Mouse (Mus musculus) Patski (cell line): ENCODE data around the gene Fbxw11. TPM values are rescaled to one million over a fixed set of nuclear protein-coding genes. Genes with fewer than 3 reads are reported as not detected.

ENCODE experiments used
- ATAC-seq: fragments of 100-300 bp; one replicate; pipeline ENCODE4 v1.8.0; 2021
- CTCF ChIA-PET: fragments of 350-600 bp; sonication (Branson Sonifier 250); formaldehyde crosslinking; loops from one replicate; lab custom pipeline; 2022; ENCODE audit warnings: inconsistent platforms; lab: Charles Lee
- POLR2A ChIA-PET: fragments of 350-600 bp; sonication (Branson Sonifier 250); formaldehyde crosslinking; loops from one replicate; lab custom pipeline; 2022; ENCODE audit warnings: antibody characterized with exemption, inconsistent platforms; lab: Charles Lee
- DNase-seq: peaks from one replicate; pipeline ENCODE4 v3.0.0-alpha.2; 2011; ENCODE audit warnings: low read depth, low spot score
- H3K27me3 ChIP-seq: fragments of 371-371 bp; one replicate; pipeline ENCODE4 v1.5.1; 2021
- CTCF ChIP-seq: fragments of 100-300 bp; IDR thresholded peaks from one replicate; pipeline ENCODE4 v1.5.1; 2021
- in situ Hi-C: fragments of 300-500 bp; cut with MboI; formaldehyde crosslinking; loops from 3 replicates; pipeline ENCODE4 v1.11.1; 2018; ENCODE audit warnings: low pct_unique_long_range_greater_than_20kb, mixed read lengths
- polyA plus RNA-seq: library from polyadenylated mRNA; unstranded; gene quantifications from one replicate; pipeline ENCODE4 v1.2.3, GENCODE M21; 2021

Fbxw11 gene
- polyA plus RNA-seq, 1 experiment from 2014 or later: 92.4 TPM

- DNase-seq (no peak), ATAC-seq (no peak)
- ChIA-PET CTCF (no interaction called here), POLR2A (no interaction called here)
- in situ Hi-C loops: loop anchor here (5.0 to 10.0 kb wide), 2 partner anchors 85 to 522 kb away; partner anchors contain the start of gene Fgf18
- H3K27me3 ChIP-seq: no peaks in the 10 kb centered on the region
- no peak for TF ChIP-seq CTCF
Measured at GRCm38 (mm10) chr11:32622479-32623190, 19.9 kb upstream of the Fbxw11 start.

DNA sequence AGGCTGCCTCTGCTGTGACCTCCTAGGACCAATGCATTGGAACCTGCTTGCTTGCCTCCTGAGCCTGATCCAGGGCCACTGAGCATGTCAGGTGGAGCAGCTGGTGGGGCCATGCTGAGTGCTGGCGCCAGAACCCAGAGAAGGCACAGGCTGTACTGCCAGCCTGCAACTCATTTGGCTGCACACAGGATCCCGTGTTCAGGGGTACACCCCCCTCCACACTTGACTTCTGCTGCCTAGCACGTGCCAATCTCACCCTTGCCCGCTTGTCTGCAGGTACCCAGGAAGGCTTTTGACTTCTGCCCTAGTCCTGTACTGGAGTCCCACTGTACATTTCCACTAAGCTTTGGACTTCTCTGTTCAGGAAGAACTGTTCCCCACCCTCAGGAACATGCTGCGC, 19.3 kb upstream of the Fbxw11 start:
- DNase-seq (no peak), ATAC-seq (no peak)
- no peak for TF ChIP-seq CTCF
- in situ Hi-C loops: loop anchor here (5.0 to 10.0 kb wide), 2 partner anchors 84 to 522 kb away; partner anchors contain the start of gene Fgf18
- ChIA-PET CTCF (interaction anchor here (0.7 kb wide), 1 partner anchor 19 kb away, joined by 3 read pairs; the partner anchor contains the start of gene Fbxw11), POLR2A (no interaction called here)
- H3K27me3 ChIP-seq: no peaks in the 10 kb centered on the region

GRCm38 (mm10) chr11:32623912-32624311, 18.6 kb upstream of the Fbxw11 start:
- ATAC-seq (no peak), DNase-seq (no peak)
- POLR2A ChIA-PET: no interaction called here
- no peak for TF ChIP-seq CTCF
- H3K27me3 ChIP-seq: no peaks in the 10 kb centered on the region
- CTCF ChIA-PET: interaction anchor here (0.7 kb wide), 1 partner anchor 19 kb away, joined by 3 read pairs; the partner anchor contains the start of gene Fbxw11
- in situ Hi-C loops: loop anchor here (5.0 to 10.0 kb wide), 2 partner anchors 83 to 521 kb away; partner anchors contain the start of gene Fgf18

DNA sequence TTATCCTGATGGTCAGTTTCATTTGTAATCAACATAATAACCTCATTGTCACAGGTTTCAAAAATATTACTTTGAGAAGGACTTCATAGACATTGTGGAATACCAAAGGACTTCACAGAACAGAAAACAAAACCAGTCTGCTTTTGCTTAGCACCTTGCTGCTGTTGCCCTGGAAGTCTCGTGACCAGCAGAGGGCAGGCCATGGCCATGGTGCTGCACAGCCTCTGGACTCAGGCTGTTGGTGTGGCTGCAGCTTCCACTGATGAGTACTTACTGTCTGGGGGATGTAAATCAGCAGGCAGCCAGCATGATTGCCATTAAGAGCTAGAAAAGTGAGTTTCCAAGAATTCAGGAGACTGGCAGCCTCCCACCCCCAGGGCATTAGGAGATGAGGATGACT, 16.8 kb upstream of the Fbxw11 start:
- POLR2A ChIA-PET: no interaction called here
- ATAC-seq (peak; percentile 62), DNase-seq (no peak)
- in situ Hi-C loops: loop anchor here (10.0 kb wide), 1 partner anchor 519 kb away; the partner anchor contains the start of gene Fgf18
- TF ChIP-seq CTCF: peak; percentile 92
- CTCF ChIA-PET: interaction anchor here (0.9 to 1.7 kb wide), 5 partner anchors 80 to 103 kb away, joined by 3 to 5 read pairs (median 3); no protein-coding TSS in a partner anchor
- H3K27me3 ChIP-seq: no peaks in the 10 kb centered on the region

DNA sequence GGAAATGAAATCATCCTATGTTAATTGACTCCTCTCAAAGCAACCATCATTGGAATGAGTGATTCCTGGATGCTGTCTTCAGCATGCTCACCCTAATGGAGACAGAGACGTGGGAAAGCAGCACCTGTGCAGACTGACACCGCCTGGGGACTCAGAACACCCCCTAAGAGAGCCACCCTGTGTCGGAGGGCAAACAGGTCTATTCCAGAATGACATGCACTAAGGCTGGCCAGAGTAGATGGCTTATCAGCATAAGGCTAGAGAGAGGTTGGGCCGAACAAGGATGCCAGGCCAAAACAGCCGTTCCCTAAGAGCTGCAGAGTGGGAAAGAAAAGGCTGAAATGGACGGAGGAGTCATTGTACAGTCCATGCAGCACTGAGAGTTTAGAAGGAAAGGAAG, 16.4 kb upstream of the Fbxw11 start:
- ChIA-PET POLR2A (no interaction called here), CTCF (interaction anchor here (0.9 to 1.7 kb wide), 5 partner anchors 80 to 103 kb away, joined by 3 to 5 read pairs (median 3); no protein-coding TSS in a partner anchor)
- ATAC-seq: no peak
- in situ Hi-C loops: loop anchor here (10.0 kb wide), 1 partner anchor 519 kb away; the partner anchor contains the start of gene Fgf18
- H3K27me3 ChIP-seq: no peaks in the 10 kb centered on the region
- no peak for DNase-seq
- TF ChIP-seq CTCF: no peak

GRCm38 (mm10) chr11:32627900-32628299, 14.6 kb upstream of the Fbxw11 start:
- POLR2A ChIA-PET: interaction anchor here (0.6 kb wide), 1 partner anchor 126 kb away, joined by 3 read pairs; no protein-coding TSS in a partner anchor
- in situ Hi-C loops: loop anchor here (10.0 kb wide), 1 partner anchor 517 kb away; the partner anchor contains the start of gene Fgf18
- ATAC-seq (no peak), DNase-seq (no peak)
- no peaks in the 10 kb centered on the region for H3K27me3 ChIP-seq
- no peak for TF ChIP-seq CTCF
- CTCF ChIA-PET: no interaction called here

DNA sequence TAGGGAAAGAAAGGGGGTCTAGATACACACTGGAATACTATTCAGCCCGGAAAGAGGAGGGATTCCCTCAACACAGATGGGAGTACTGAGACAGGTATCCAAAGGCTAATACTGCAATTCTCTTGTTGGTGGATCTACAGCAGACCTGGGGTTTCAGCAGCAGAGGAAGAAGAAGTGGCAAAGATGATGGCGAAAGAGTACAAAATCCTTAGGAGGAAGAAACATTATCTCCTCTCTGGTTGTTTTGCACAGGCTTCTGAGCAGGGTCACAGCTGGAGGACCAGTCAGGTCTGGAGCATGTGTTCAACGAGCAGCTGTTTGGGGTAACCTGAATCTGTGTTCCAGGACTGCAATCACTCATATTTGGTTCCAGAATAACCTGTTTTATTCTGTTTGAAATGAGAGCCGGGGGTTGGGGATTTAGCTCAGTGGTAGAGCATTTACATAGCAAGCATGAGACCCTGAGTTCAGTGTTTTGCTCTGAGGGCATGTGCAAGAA, 12.8 kb upstream of the Fbxw11 start:
- no peak for TF ChIP-seq CTCF

DNA sequence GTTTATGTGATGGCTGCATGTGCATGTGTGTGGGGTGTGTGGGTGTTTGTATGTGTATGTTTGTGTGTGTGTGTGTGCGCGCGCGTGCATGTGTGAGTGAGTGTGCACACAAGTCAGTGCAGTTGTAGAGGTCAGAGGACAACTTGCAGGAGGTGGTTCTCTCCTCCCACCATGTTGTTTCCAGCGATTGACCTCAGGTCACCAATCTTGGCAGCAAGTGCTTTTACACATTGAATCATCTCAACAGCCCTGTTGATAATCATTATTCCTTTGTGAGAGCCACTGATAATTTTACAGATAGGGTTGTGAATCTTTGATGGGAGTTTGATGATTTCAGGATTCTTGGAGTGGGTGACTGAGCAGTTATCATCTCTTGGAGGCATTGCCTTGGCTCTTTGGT, 9.9 kb upstream of the Fbxw11 start:
- ChIA-PET CTCF (no interaction called here), POLR2A (no interaction called here)
- ATAC-seq (no peak), DNase-seq (no peak)
- in situ Hi-C loops: no loop called here
- H3K27me3 ChIP-seq: no peaks in the 10 kb centered on the region
- no peak for TF ChIP-seq CTCF

More for the DNA sequence above, 12.8 kb upstream of the Fbxw11 start:
- ATAC-seq (no peak), DNase-seq (no peak)
- in situ Hi-C loops: loop anchor here (10.0 kb wide), 1 partner anchor 515 kb away; the partner anchor contains the start of gene Fgf18
- POLR2A ChIA-PET: no interaction called here
- CTCF ChIA-PET: interaction anchor here (1.6 kb wide), 1 partner anchor 65 kb away, joined by 3 read pairs; no protein-coding TSS in a partner anchor
- no peaks in the 10 kb centered on the region for H3K27me3 ChIP-seq

- ChIA-PET CTCF (no interaction called here), POLR2A (no interaction called here)
- no peak for TF ChIP-seq CTCF
- H3K27me3 ChIP-seq: no peaks in the 10 kb centered on the region
- DNase-seq (no peak), ATAC-seq (no peak)
- in situ Hi-C loops: no loop called here
Measured at GRCm38 (mm10) chr11:32633542-32633941, 9.0 kb upstream of the Fbxw11 start.

- ChIA-PET CTCF (no interaction called here), POLR2A (no interaction called here)
- TF ChIP-seq CTCF: no peak
- no peak for DNase-seq
- in situ Hi-C loops: no loop called here
- no peak for ATAC-seq
- no peaks in the 10 kb centered on the region for H3K27me3 ChIP-seq
Measured at GRCm38 (mm10) chr11:32634143-32634542, 8.4 kb upstream of the Fbxw11 start.

DNA sequence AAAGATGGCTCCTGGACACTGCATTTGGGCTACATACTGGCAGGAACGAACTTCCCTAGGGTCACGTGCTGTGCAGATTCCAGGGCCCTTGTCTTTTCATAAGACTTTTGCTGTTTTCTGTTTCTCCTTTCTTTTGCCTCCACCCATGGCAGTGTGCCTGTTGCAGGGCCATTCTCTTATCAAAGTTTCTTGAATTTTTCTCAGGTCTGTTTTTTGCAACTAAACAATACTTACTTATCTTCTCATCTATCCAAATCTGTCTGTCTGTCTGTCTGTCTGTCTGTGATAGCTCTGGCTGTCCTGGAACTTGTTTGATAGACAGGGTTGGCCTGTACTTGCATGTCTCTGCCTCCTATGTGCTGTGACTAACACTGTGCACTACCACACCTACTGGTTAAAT, 7.7 kb upstream of the Fbxw11 start:
- no peak for TF ChIP-seq CTCF

More for the DNA sequence above, 7.7 kb upstream of the Fbxw11 start:
- CTCF ChIA-PET: no interaction called here
- in situ Hi-C loops: no loop called here
- DNase-seq (no peak), ATAC-seq (no peak)
- no peaks in the 10 kb centered on the region for H3K27me3 ChIP-seq
- POLR2A ChIA-PET: no interaction called here
